Mouse (Mus musculus): ENCODE results near the gene Dimt1.
"Not testable (repeated sequence)": the region's sequence is repeated elsewhere in the genome, so short reads cannot be mapped to it uniquely, and the experiment has no call there.

GRCm38 (mm10) chr13:106905154-106905553 lies 41.8 kb upstream of the Dimt1 start:
- not testable (repeated sequence) for TF ChIP-seq POLR2A (IDR thresholded peaks at IDR 0.05; ENCODE audit: low read depth, low read length); CTCF (IDR thresholded peaks at IDR 0.05; ENCODE audit: extremely low read depth, insufficient read depth, insufficient read length, insufficient replicate concordance)

All from spleen, adult 2 months (tissue).